Mouse (Mus musculus) intestine, embryonic 14.5 days (tissue): Measurements from ENCODE around the gene Slc17a7. TPM values are rescaled to one million over a fixed set of nuclear protein-coding genes. Genes with fewer than 3 reads are reported as not detected.

ENCODE experiments used
- ATAC-seq: fragments of 200-750 bp; cut with Nextera tagmentation; replicated peaks from 2 replicates; pipeline ENCODE4 v1.8.0; 2017; ENCODE audit warnings: low read depth, moderate number of reproducible peaks, moderate TSS enrichment, moderate library complexity; ENCODE audit not compliant: low FRiP score, low TSS enrichment
- DNase-seq: peaks from one replicate; pipeline ENCODE4 v3.0.0-alpha.2; 2018; ENCODE audit warnings: low spot score
- H3K27ac ChIP-seq: fragments of 300-500 bp; sonication (generic); 2 replicates; pipeline ENCODE4 v1.5.1; 2014; ENCODE audit warnings: low read depth, mild to moderate bottlenecking, control low read depth
- H3K27me3 ChIP-seq: fragments of 300-500 bp; sonication (generic); replicated peaks from 2 replicates; pipeline ENCODE4 v1.6.1; 2014; ENCODE audit warnings: low read length, control low read depth; ENCODE audit not compliant: control insufficient read depth, insufficient read depth
- H3K36me3 ChIP-seq: fragments of 300-500 bp; sonication (generic); 2 replicates; pipeline ENCODE4 v1.6.1; 2014; ENCODE audit warnings: low read length, control low read depth; ENCODE audit not compliant: control insufficient read depth, insufficient read depth
- H3K4me1 ChIP-seq: fragments of 300-500 bp; sonication (generic); replicated peaks from 2 replicates; pipeline ENCODE4 v1.6.1; 2014; ENCODE audit warnings: low read length, control low read depth, mixed read lengths; ENCODE audit not compliant: control insufficient read depth, insufficient read depth
- H3K4me2 ChIP-seq: fragments of 300-500 bp; sonication (generic); 2 replicates; pipeline ENCODE4 v1.6.1; 2014; ENCODE audit warnings: low read length
- H3K4me3 ChIP-seq: fragments of 300-500 bp; sonication (generic); 2 replicates; pipeline ENCODE4 v1.5.1; 2014; ENCODE audit warnings: low read depth, low read length, control low read depth, mixed read lengths
- H3K9ac ChIP-seq: fragments of 300-500 bp; sonication (generic); 2 replicates; pipeline ENCODE4 v1.6.1; 2014; ENCODE audit warnings: mild to moderate bottlenecking, low read length
- H3K9me3 ChIP-seq: fragments of 300-500 bp; sonication (generic); 2 replicates; pipeline ENCODE4 v1.6.1; 2016; ENCODE audit warnings: low read length, control low read depth; ENCODE audit not compliant: control insufficient read depth
- WGBS: fragments of 180-500 bp; shearing (Covaris S2); extraction: QIAGEN DNeasy Blood & Tissue Kit; methylation state at CpG from one replicate; pipeline ENCODE4 v1.1.7; 2014; 5-methylcytosine and 5-hydroxymethylcytosine counted together
- polyA plus RNA-seq: library from polyadenylated mRNA; unstranded; fragments of >200 nt; fragmentation: Nextera tagmentation; extraction: Ambion mirVana; gene quantifications from 2 replicates; pipeline ENCODE4 v1.2.1, GENCODE M21; 2014

Slc17a7 gene
- polyA plus RNA-seq, 1 experiment from 2014 or later, result 0.07 TPM

GRCm38 (mm10) chr7:45155590-45155989 lies 8.2 kb upstream of the Slc17a7 start:
- no peak overlapping the region for H3K9ac ChIP-seq
- no peaks in the 10 kb centered on the region for H3K27me3 ChIP-seq
- H3K4me2 ChIP-seq, result no peak overlapping the region; the same call in 1 of the 2 replicates
- no peak overlapping the region for H3K27ac ChIP-seq
- peaks cover 11% of the 10 kb centered on the region; the same call in 1 of the 2 replicates for H3K4me1 ChIP-seq
- 85% methylated on average over 9 of the region's 9 CpGs for WGBS
- no peak overlapping the region for H3K4me3 ChIP-seq
- H3K9me3 ChIP-seq, result no peaks in the 10 kb centered on the region
- H3K36me3 ChIP-seq, result peaks cover 33% of the 10 kb centered on the region
- no peak for ATAC-seq
- no peak for DNase-seq

DNA sequence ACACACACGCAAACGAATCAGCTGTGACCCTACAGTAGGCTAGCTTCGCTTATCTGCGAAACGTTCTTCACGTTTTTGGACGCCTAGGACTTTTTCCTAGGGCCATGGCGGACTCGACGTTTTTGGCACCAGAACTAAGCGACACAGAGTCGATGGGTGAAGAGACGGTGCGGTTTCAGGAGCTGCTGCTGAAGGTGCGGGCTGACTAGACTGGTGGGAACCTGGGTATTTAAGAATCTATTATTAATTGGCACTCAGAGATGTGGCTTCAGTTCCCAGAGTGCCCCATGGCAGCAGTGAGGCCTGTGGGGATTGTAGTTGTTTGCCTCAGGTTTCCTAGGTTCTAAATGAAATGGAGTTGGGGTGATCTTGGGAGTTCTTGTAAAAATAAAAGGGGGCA lies 7.5 kb upstream of the Slc17a7 start:
- H3K9me3 ChIP-seq, result no peaks in the 10 kb centered on the region
- ATAC-seq (no peak), DNase-seq (no peak)
- peaks cover 37% of the 10 kb centered on the region for H3K36me3 ChIP-seq
- H3K9ac ChIP-seq, result no peak overlapping the region
- H3K27me3 ChIP-seq, result no peaks in the 10 kb centered on the region
- no peak overlapping the region for H3K4me2 ChIP-seq
- peaks cover 11% of the 10 kb centered on the region; the same call in 1 of the 2 replicates for H3K4me1 ChIP-seq
- H3K27ac ChIP-seq, result no peak overlapping the region
- WGBS, result 94% methylated on average over 15 of the region's 15 CpGs
- H3K4me3 ChIP-seq, result no peak overlapping the region

GRCm38 (mm10) chr7:45157459-45157858 lies 6.3 kb upstream of the Slc17a7 start:
- Histone ChIP-seq H3K9ac (no peak overlapping the region), H3K9me3 (no peaks in the 10 kb centered on the region), H3K27ac (no peak overlapping the region), H3K4me1 (peaks cover 8% of the 10 kb centered on the region; the same call in 1 of the 2 replicates), H3K36me3 (peaks cover 37% of the 10 kb centered on the region), H3K4me2 (no peak overlapping the region), H3K4me3 (no peak overlapping the region), H3K27me3 (peaks cover 3% of the 10 kb centered on the region; the same call in 1 of the 2 replicates)
- 84% methylated on average over 14 of the region's 14 CpGs for WGBS
- no peak for ATAC-seq
- DNase-seq, result no peak

DNA sequence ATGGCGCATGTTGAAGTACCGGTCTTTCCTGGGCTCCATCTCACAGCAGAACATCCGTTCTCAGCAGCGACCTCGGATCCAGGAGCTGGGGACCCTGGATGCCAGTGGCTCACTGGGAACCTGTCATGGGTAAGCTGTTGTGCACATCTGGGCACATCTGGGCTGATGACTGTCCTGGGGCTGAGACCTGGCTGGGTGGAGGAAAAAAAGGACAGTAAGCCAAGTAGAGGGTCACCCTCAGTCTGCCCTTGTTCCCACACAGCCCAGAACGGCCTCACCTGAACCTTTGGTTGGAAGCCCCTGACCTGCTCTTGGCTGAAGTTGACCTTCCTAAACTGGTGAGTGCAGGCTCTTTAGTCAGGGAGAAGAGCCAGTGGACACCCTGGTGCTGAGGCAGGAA lies 4.8 kb upstream of the Slc17a7 start:
- H3K4me2 ChIP-seq, result no peak overlapping the region
- DNase-seq (no peak), ATAC-seq (no peak)
- no peaks in the 10 kb centered on the region for H3K9me3 ChIP-seq
- peaks cover 18% of the 10 kb centered on the region for H3K27me3 ChIP-seq
- WGBS, result 96% methylated on average over 6 of the region's 6 CpGs
- H3K27ac ChIP-seq, result no peak overlapping the region
- H3K9ac ChIP-seq, result no peak overlapping the region
- no peak overlapping the region for H3K4me3 ChIP-seq
- peaks cover 8% of the 10 kb centered on the region; the same call in 1 of the 2 replicates for H3K4me1 ChIP-seq
- H3K36me3 ChIP-seq, result peaks cover 37% of the 10 kb centered on the region

- peaks cover 1% of the 10 kb centered on the region; the same call in 1 of the 2 replicates for H3K4me1 ChIP-seq
- 95% methylated on average over 6 of the region's 6 CpGs for WGBS
- H3K36me3 ChIP-seq, result peaks cover 37% of the 10 kb centered on the region
- H3K9me3 ChIP-seq, result no peaks in the 10 kb centered on the region
- ATAC-seq (no peak), DNase-seq (no peak)
- H3K4me2 ChIP-seq, result no peak overlapping the region
- peaks cover 32% of the 10 kb centered on the region for H3K27me3 ChIP-seq
- no peak overlapping the region for H3K27ac ChIP-seq
- H3K4me3 ChIP-seq, result no peak overlapping the region
- H3K9ac ChIP-seq, result no peak overlapping the region
These were observed 3.4 kb upstream of the Slc17a7 start for GRCm38 (mm10) chr7:45160316-45160800.

DNA sequence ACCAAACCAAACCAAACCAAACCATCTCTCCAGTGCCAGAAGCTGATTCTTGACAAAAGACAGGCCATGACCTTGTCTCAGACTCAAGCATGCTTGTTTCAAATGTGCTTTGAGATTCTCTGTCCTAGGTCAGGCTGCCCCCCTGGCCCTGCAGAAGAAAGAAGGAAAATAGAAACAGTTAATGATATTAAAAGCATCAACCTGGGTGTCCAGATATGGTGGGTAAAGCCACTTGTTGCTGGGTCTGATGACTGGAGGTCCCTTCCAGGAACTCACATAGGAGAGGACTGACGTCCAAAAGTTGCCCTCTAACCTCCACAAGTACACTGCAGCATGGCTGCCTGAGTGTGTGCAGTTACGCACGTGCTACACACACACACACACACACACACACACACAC lies 2.9 kb upstream of the Slc17a7 start:
- DNase-seq (no peak), ATAC-seq (no peak)
- H3K27ac ChIP-seq, result no peak overlapping the region
- H3K27me3 ChIP-seq, result peaks cover 37% of the 10 kb centered on the region
- H3K9me3 ChIP-seq, result no peaks in the 10 kb centered on the region
- H3K36me3 ChIP-seq, result peaks cover 37% of the 10 kb centered on the region
- no peak overlapping the region for H3K9ac ChIP-seq
- no peak overlapping the region for H3K4me3 ChIP-seq
- 94% methylated on average over 3 of the region's 3 CpGs for WGBS
- no peaks in the 10 kb centered on the region for H3K4me1 ChIP-seq
- H3K4me2 ChIP-seq, result no peak overlapping the region

GRCm38 (mm10) chr7:45161612-45162473 lies 1.9 kb upstream of the Slc17a7 start:
- H3K27me3 ChIP-seq, result peaks cover 46% of the 10 kb centered on the region
- DNase-seq (peak; percentile 95), ATAC-seq (peak; percentile 84)
- no peaks in the 10 kb centered on the region for H3K4me1 ChIP-seq
- peak overlapping the region; percentile 69 for H3K4me2 ChIP-seq
- H3K36me3 ChIP-seq, result peaks cover 32% of the 10 kb centered on the region
- WGBS, result 4% methylated on average over 35 of the region's 35 CpGs
- H3K9me3 ChIP-seq, result no peaks in the 10 kb centered on the region
- H3K9ac ChIP-seq, result peak overlapping the region; percentile 14; the same call in 1 of the 2 replicates
- H3K27ac ChIP-seq, result 0 out of 2 replicates have a peak overlapping the region, but pooled peaks have one; percentile 4
- peak overlapping the region; percentile 34 for H3K4me3 ChIP-seq

GRCm38 (mm10) chr7:45162551-45162950 lies 1.2 kb upstream of the Slc17a7 start:
- Histone ChIP-seq H3K4me2 (peak overlapping the region; percentile 69), H3K36me3 (peaks cover 29% of the 10 kb centered on the region), H3K27me3 (peaks cover 53% of the 10 kb centered on the region), H3K9ac (peak overlapping the region; percentile 14; the same call in 1 of the 2 replicates), H3K4me1 (no peaks in the 10 kb centered on the region), H3K27ac (no peak overlapping the region), H3K9me3 (no peaks in the 10 kb centered on the region), H3K4me3 (peak overlapping the region; percentile 34)
- ATAC-seq (no peak), DNase-seq (no peak)
- WGBS, result 27% methylated on average over 6 of the region's 6 CpGs
